In genomic region chr9:66251159-66251691, GRCm38 (mm10) we compare ENCODE assay signal across 15 mouse cellular contexts.
DNase-seq lines count a peak whose midpoint lies in the region; ATAC-seq and TF ChIP-seq lines count a peak whose summit lies in the region.
"Had no signal": no experiment of that assay in that cellular context is flagged by ENCODE, and none has a peak within 500 bp of the region (broad histone marks: within the 10 kb centered on the region; RNA-seq: fewer than 3 reads in every experiment).

No protein-coding gene starts in this region.

- peaks cover 16% of the 10 kb centered on the region for H3K4me1 ChIP-seq in lung, embryonic 16.5 days (replicated peaks; ENCODE audit: control insufficient read depth, insufficient read depth, low read length)
- H3K4me1 ChIP-seq in kidney, postnatal 0 days (replicated peaks; ENCODE audit: insufficient read depth, low read length) = no peaks in the 10 kb centered on the region; the same call in 1 of the 2 replicates
- H3K4me1 ChIP-seq: liver, embryonic 13.5 days had no signal

- DNase-seq in lung, postnatal 14 days = no peak
- DNase-seq in forelimb bud, embryonic 11.5 days (ENCODE audit: low read depth, low spot score) = peak; percentile 33
- DNase-seq in kidney, postnatal 0 days (ENCODE audit: low spot score) = peak; percentile 81
- peak; percentile 69 for DNase-seq in yolk sac, embryonic 10.5 days (ENCODE audit: low spot score)
- no peak for DNase-seq in thymus, adult 18-20 months
- DNase-seq in testis, postnatal 14 days (ENCODE audit: low spot score) = no peak
- DNase-seq: adrenal gland, adult 2 months; cerebellum, adult 11-12 months; liver, embryonic 13.5 days; thymus, postnatal 4 days had no signal

- H3K9ac ChIP-seq in lung, embryonic 16.5 days (ENCODE audit: low read length) = no peak overlapping the region
- H3K9ac ChIP-seq in kidney, postnatal 0 days (ENCODE audit: low read depth, low read length) = no peak overlapping the region
- H3K9ac ChIP-seq: embryonic facial prominence, embryonic 12.5 days; liver, embryonic 13.5 days had no signal

- no peak overlapping the region for H3K27ac ChIP-seq in lung, embryonic 16.5 days (ENCODE audit: low read length)
- peak overlapping the region; percentile 6; the same call in 1 of the 2 replicates for H3K27ac ChIP-seq in kidney, postnatal 0 days
- H3K27ac ChIP-seq: embryonic facial prominence, embryonic 12.5 days; liver, embryonic 13.5 days had no signal

- no peak overlapping the region for H3K4me2 ChIP-seq in lung, embryonic 16.5 days (ENCODE audit: low read depth, low read length)
- H3K4me2 ChIP-seq in kidney, postnatal 0 days (ENCODE audit: low read length) = no peak overlapping the region
- H3K4me2 ChIP-seq: embryonic facial prominence, embryonic 12.5 days; liver, embryonic 13.5 days had no signal

- ATAC-seq in lung, embryonic 16.5 days (ENCODE audit: low read depth) = 0 out of 2 replicates have a peak, but pooled peaks have one; percentile 24
- peak; percentile 65; the same call in 1 of the 2 replicates for ATAC-seq in kidney, postnatal 0 days (replicated peaks; ENCODE audit: low FRiP score, low read depth)
- ATAC-seq: forebrain, embryonic 16.5 days; Patski had no signal

- no peaks in the 10 kb centered on the region for H3K27me3 ChIP-seq in lung, embryonic 16.5 days (ENCODE audit: control insufficient read depth, insufficient read depth, low read depth, low read length)
- H3K27me3 ChIP-seq in kidney, postnatal 0 days (ENCODE audit: insufficient read depth, low read length) = no peaks in the 10 kb centered on the region
- H3K27me3 ChIP-seq: CH12.LX; embryonic facial prominence, embryonic 12.5 days; liver, embryonic 13.5 days; Patski had no signal

- no peaks in the 10 kb centered on the region for H3K9me3 ChIP-seq in lung, embryonic 16.5 days (ENCODE audit: control insufficient read depth, low read length)
- no peaks in the 10 kb centered on the region for H3K9me3 ChIP-seq in kidney, postnatal 0 days (replicated peaks; ENCODE audit: low read length)
- H3K9me3 ChIP-seq: embryonic facial prominence, embryonic 12.5 days; liver, embryonic 13.5 days had no signal

- no peaks in the 10 kb centered on the region for H3K36me3 ChIP-seq in lung, embryonic 16.5 days (ENCODE audit: control insufficient read depth, insufficient read depth, low read length)
- H3K36me3 ChIP-seq in kidney, postnatal 0 days (ENCODE audit: insufficient read depth, low read length) = no peaks in the 10 kb centered on the region
- H3K36me3 ChIP-seq: embryonic facial prominence, embryonic 12.5 days; liver, embryonic 13.5 days had no signal

- no peak for TF ChIP-seq CTCF in kidney, postnatal 0 days (IDR thresholded peaks at IDR 0.05; ENCODE audit: low read depth)

- H3K4me3 ChIP-seq in lung, embryonic 16.5 days (ENCODE audit: low read length) = no peak overlapping the region
- H3K4me3 ChIP-seq in kidney, postnatal 0 days (replicated peaks; ENCODE audit: low read depth, low read length) = no peak overlapping the region
- H3K4me3 ChIP-seq: embryonic facial prominence, embryonic 12.5 days; liver, embryonic 13.5 days had no signal

- 31% methylated on average over 6 of the region's 6 CpGs for WGBS in lung, embryonic 16.5 days
- 11% methylated on average over 6 of the region's 6 CpGs for whole genome bisulfite sequencing in kidney, postnatal 0 days

Comparison
In these comparisons a context has a peak if more than half of its experiments do, and no peak if none do; other contexts are left out.
1. DNase-seq: peak in forelimb bud, embryonic 11.5 days (single experiment), kidney, postnatal 0 days (single experiment) and yolk sac, embryonic 10.5 days (single experiment); none in lung, postnatal 14 days (single experiment), thymus, adult 18-20 months (0 of 2) and testis, postnatal 14 days (single experiment).